Mouse (Mus musculus) ES-E14 (cell line): ENCODE measurements around the gene Rrp15. TPM values are rescaled to one million over a fixed set of nuclear protein-coding genes. Genes with fewer than 3 reads are reported as not detected.

Experiments used
- DNase-seq: peaks from one replicate; pipeline ENCODE4 v3.0.0-alpha.2; 2013; ENCODE audit warnings: low read depth, low spot score
- H3K27ac ChIP-seq: 2 replicates; pipeline ENCODE4 v1.5.1; 2012; ENCODE audit warnings: low read depth, mild to moderate bottlenecking, low read length, moderate library complexity, mixed read lengths; ENCODE audit not compliant: poor library complexity, insufficient read depth, severe bottlenecking
- H3K36me3 ChIP-seq: 2 replicates; pipeline ENCODE4 v1.6.1; 2012; ENCODE audit warnings: mild to moderate bottlenecking, low read length, moderate library complexity, mixed read lengths; ENCODE audit not compliant: control insufficient read depth, poor library complexity, insufficient read depth, severe bottlenecking
- H3K4me1 ChIP-seq, 2 experiments: fragments of 150-350 bp in 1 of 2; sonication (generic) in 1 of 2; 2 replicates each; pipeline ENCODE4 v1.6.1; 2012; ENCODE audit warnings: low read length in 2 of 2, mild to moderate bottlenecking in 1 of 2, mixed read lengths in 1 of 2; ENCODE audit not compliant: control insufficient read depth in 2 of 2, insufficient read depth in 2 of 2, poor library complexity in 1 of 2
- H3K4me3 ChIP-seq, 2 experiments: fragments of 150-350 bp in 1 of 2; sonication (generic) in 1 of 2; 2 replicates each; pipeline ENCODE4 v1.5.1; 2012; ENCODE audit warnings: low read length in 2 of 2, low read depth in 1 of 2, mild to moderate bottlenecking in 1 of 2, mixed read lengths in 1 of 2; ENCODE audit not compliant: insufficient read depth in 1 of 2, poor library complexity in 1 of 2, severe bottlenecking in 1 of 2
- H3K9ac ChIP-seq: 2 replicates; pipeline ENCODE4 v1.6.1; 2012; ENCODE audit warnings: low read depth, mild to moderate bottlenecking, low read length, mixed read lengths; ENCODE audit not compliant: poor library complexity, insufficient read depth, severe bottlenecking
- H3K9me3 ChIP-seq: fragments of 150-350 bp; sonication (generic); 2 replicates; pipeline ENCODE4 v1.6.1; 2012; ENCODE audit warnings: low read depth, mild to moderate bottlenecking, low read length; ENCODE audit not compliant: control insufficient read depth, insufficient read depth
- CHD2 ChIP-seq: IDR thresholded peaks from 2 replicates; pipeline ENCODE4 v1.6.1; 2014; ENCODE audit warnings: mild to moderate bottlenecking, low read depth, low read length, inconsistent platforms
- HCFC1 ChIP-seq: IDR thresholded peaks from 2 replicates; pipeline ENCODE4 v1.6.1; 2012; ENCODE audit warnings: low read length, inconsistent platforms, borderline replicate concordance; ENCODE audit not compliant: insufficient read depth
- MAFK ChIP-seq: IDR thresholded peaks from 2 replicates; pipeline ENCODE4 v1.6.1; 2014; ENCODE audit warnings: mild to moderate bottlenecking, low read depth, low read length, inconsistent platforms; ENCODE audit not compliant: insufficient read depth
- ZC3H11A ChIP-seq: IDR thresholded peaks from 2 replicates; pipeline ENCODE4 v1.6.1; 2012; ENCODE audit warnings: low read depth, mild to moderate bottlenecking, inconsistent platforms, low read length, borderline replicate concordance
- ZNF384 ChIP-seq: IDR thresholded peaks from 2 replicates; pipeline ENCODE4 v1.6.1; 2012; ENCODE audit warnings: low read depth, low read length, inconsistent platforms
- in situ Hi-C, 2 experiments: fragments of 600-800 bp; cut with MboI; formaldehyde crosslinking; loops; one replicate each; pipeline ENCODE4 v1.15.1; 2025; ENCODE audit warnings: low sequenced_read_pairs in 2 of 2, inconsistent platforms in 1 of 2; ENCODE audit not compliant: unreplicated experiment in 2 of 2
- total RNA-seq: library from RNA; depleted of rRNA; stranded (reverse); fragments of 300-350 nt; gene quantifications from 2 replicates; pipeline ENCODE4 v1.2.3, GENCODE M21; 2012

Rrp15 gene
- total RNA-seq, 1 experiment, result 93.6 TPM

- Histone ChIP-seq H3K36me3 (peaks cover 3% of the 10 kb centered on the region), H3K9me3 (no peaks in the 10 kb centered on the region), H3K27ac (no peak overlapping the region), H3K9ac (peak overlapping the region; percentile 89), H3K4me3 (peak overlapping the region; percentile 92 to 99), H3K4me1 (0 out of 4 replicates have a peak, but pooled peaks cover 0 to 5% of the 10 kb centered on the region in 2 experiments)
- DNase-seq, result no peak
- TF ChIP-seq CHD2 (no peak), HCFC1 (no peak), MAFK (no peak), ZC3H11A (no peak), ZNF384 (no peak)
- in situ Hi-C loops, result no loop called here
Measured at GRCm38 (mm10) chr1:186749675-186750283, 621 bp upstream of the Rrp15 start.

GRCm38 (mm10) chr1:186739828-186740227, 9.3 kb downstream of the Rrp15 start:
- Histone ChIP-seq H3K36me3 (peaks cover 41% of the 10 kb centered on the region), H3K27ac (no peak overlapping the region), H3K4me3 (no peak overlapping the region), H3K9me3 (no peaks in the 10 kb centered on the region), H3K9ac (no peak overlapping the region), H3K4me1 (peaks cover 0 to 3% of the 10 kb centered on the region in 2 experiments; a peak in 2 of 4 replicates)
- TF ChIP-seq ZNF384, result no peak
- no peak for TF ChIP-seq CHD2
- no peak for TF ChIP-seq MAFK
- no peak for TF ChIP-seq ZC3H11A
- no peak for TF ChIP-seq HCFC1
- no peak for DNase-seq
- in situ Hi-C loops, result no loop called here

GRCm38 (mm10) chr1:186735537-186735936, 13.6 kb downstream of the Rrp15 start:
- no peak for DNase-seq
- in situ Hi-C loops, result no loop called here
- Histone ChIP-seq H3K9me3 (no peaks in the 10 kb centered on the region), H3K4me1 (no peaks in the 10 kb centered on the region; a peak in 1 of 4 replicates), H3K36me3 (peaks cover 53% of the 10 kb centered on the region), H3K9ac (no peak overlapping the region), H3K4me3 (no peak overlapping the region), H3K27ac (no peak overlapping the region; the same call in 1 of the 2 replicates)
- TF ChIP-seq CHD2 (no peak), ZC3H11A (no peak), MAFK (no peak), ZNF384 (no peak), HCFC1 (no peak)

- DNase-seq, result no peak
- TF ChIP-seq MAFK, result no peak
- TF ChIP-seq ZC3H11A, result no peak
- TF ChIP-seq HCFC1, result no peak
- no peak for TF ChIP-seq CHD2
- H3K4me1 ChIP-seq, result peaks cover 0 to 2% of the 10 kb centered on the region in 2 experiments; a peak in 1 of 4 replicates
- no peak overlapping the region for H3K9ac ChIP-seq
- peaks cover 47% of the 10 kb centered on the region for H3K36me3 ChIP-seq
- no peak overlapping the region for H3K27ac ChIP-seq
- no peaks in the 10 kb centered on the region for H3K9me3 ChIP-seq
- no peak overlapping the region for H3K4me3 ChIP-seq
- in situ Hi-C loops, result no loop called here
Measured at GRCm38 (mm10) chr1:186733052-186733451, 16.1 kb downstream of the Rrp15 start.

GRCm38 (mm10) chr1:186728778-186729177, 20.4 kb downstream of the Rrp15 start:
- in situ Hi-C loops, result no loop called here
- H3K27ac ChIP-seq, result no peak overlapping the region

More at GRCm38 (mm10) chr1:186728778-186729177, 20.4 kb downstream of the Rrp15 start:
- Histone ChIP-seq H3K4me1 (peaks cover 0 to 4% of the 10 kb centered on the region in 2 experiments; a peak in 2 of 4 replicates), H3K9me3 (no peaks in the 10 kb centered on the region), H3K4me3 (no peak overlapping the region), H3K9ac (no peak overlapping the region), H3K36me3 (peaks cover 16% of the 10 kb centered on the region)
- no peak for TF ChIP-seq ZNF384
- TF ChIP-seq CHD2, result no peak
- no peak for DNase-seq
